ENCODE assay signal across 29 mouse cellular contexts in genomic region chr1:170422188-170422587, GRCm38 (mm10).
"Had no signal": no experiment of that assay in that cellular context is flagged by ENCODE, and none has a peak within 500 bp of the region (broad histone marks: within the 10 kb centered on the region; RNA-seq: fewer than 3 reads in every experiment).

No protein-coding gene starts in this region.

- H3K36me3 ChIP-seq: embryonic facial prominence, embryonic 10.5 days; embryonic facial prominence, embryonic 12.5 days; embryonic facial prominence, embryonic 13.5 days; embryonic facial prominence, embryonic 15.5 days; forebrain, embryonic 10.5 days; forebrain, embryonic 12.5 days; forebrain, embryonic 15.5 days had no signal

- H3K9me3 ChIP-seq: embryonic facial prominence, embryonic 10.5 days; embryonic facial prominence, embryonic 12.5 days; embryonic facial prominence, embryonic 13.5 days; embryonic facial prominence, embryonic 15.5 days; forebrain, embryonic 10.5 days; forebrain, embryonic 12.5 days; forebrain, embryonic 13.5 days; forebrain, embryonic 15.5 days had no signal

- DNase-seq: cerebellum, adult 2 months; cerebellum, adult 8-10 months; cerebellum, adult 9-10 months; cerebellum, adult 9-11 months; cerebellum, postnatal 10 days; cerebellum, postnatal 14 days; cerebellum, postnatal 25 days; cerebellum, postnatal 36 days; embryo, embryonic 11 days; forebrain, postnatal 0 days; gastrocnemius, adult 2 months; gastrocnemius, postnatal 10 days; gastrocnemius, postnatal 14 days; gastrocnemius, postnatal 25 days; gastrocnemius, postnatal 36 days; heart, adult 11 months; heart, adult 18-20 months; heart, adult 2 months had no signal

- H3K27ac ChIP-seq: embryonic facial prominence, embryonic 10.5 days; embryonic facial prominence, embryonic 12.5 days; embryonic facial prominence, embryonic 13.5 days; embryonic facial prominence, embryonic 15.5 days; forebrain, embryonic 12.5 days; forebrain, embryonic 13.5 days; forebrain, embryonic 15.5 days; gastrocnemius, adult 2 months; heart, adult 2 months had no signal

- H3K9ac ChIP-seq: embryonic facial prominence, embryonic 12.5 days; embryonic facial prominence, embryonic 13.5 days; embryonic facial prominence, embryonic 15.5 days; forebrain, embryonic 12.5 days; forebrain, embryonic 13.5 days; forebrain, embryonic 15.5 days; forebrain, postnatal 0 days had no signal

- H3K27me3 ChIP-seq: embryonic facial prominence, embryonic 12.5 days; embryonic facial prominence, embryonic 13.5 days; embryonic facial prominence, embryonic 15.5 days; forebrain, embryonic 12.5 days; forebrain, embryonic 13.5 days; forebrain, embryonic 15.5 days had no signal

- ATAC-seq: forebrain, embryonic 13.5 days; forebrain, embryonic 14.5 days; forebrain, embryonic 15.5 days; forebrain, embryonic 16.5 days; forebrain, postnatal 0 days had no signal

- H3K4me2 ChIP-seq: embryonic facial prominence, embryonic 12.5 days; embryonic facial prominence, embryonic 13.5 days; embryonic facial prominence, embryonic 15.5 days; forebrain, embryonic 12.5 days; forebrain, embryonic 13.5 days; forebrain, embryonic 15.5 days had no signal

- H3K4me3 ChIP-seq: embryonic facial prominence, embryonic 10.5 days; embryonic facial prominence, embryonic 12.5 days; embryonic facial prominence, embryonic 13.5 days; embryonic facial prominence, embryonic 15.5 days; erythroblast, embryonic 14.5 days; forebrain, embryonic 10.5 days; forebrain, embryonic 12.5 days; forebrain, embryonic 13.5 days; forebrain, embryonic 15.5 days; gastrocnemius, adult 2 months; heart, adult 2 months had no signal

- H3K4me1 ChIP-seq: embryonic facial prominence, embryonic 10.5 days; embryonic facial prominence, embryonic 12.5 days; embryonic facial prominence, embryonic 13.5 days; embryonic facial prominence, embryonic 15.5 days had no signal
